Mouse (Mus musculus): ENCODE data around the gene Pcdh19. TPM values are rescaled to one million over a fixed set of nuclear protein-coding genes. Genes with fewer than 3 reads are reported as not detected.

Gene Pcdh19
- polyA plus RNA-seq, 1 experiment from 2014 or later: 14.6 TPM

DNA sequence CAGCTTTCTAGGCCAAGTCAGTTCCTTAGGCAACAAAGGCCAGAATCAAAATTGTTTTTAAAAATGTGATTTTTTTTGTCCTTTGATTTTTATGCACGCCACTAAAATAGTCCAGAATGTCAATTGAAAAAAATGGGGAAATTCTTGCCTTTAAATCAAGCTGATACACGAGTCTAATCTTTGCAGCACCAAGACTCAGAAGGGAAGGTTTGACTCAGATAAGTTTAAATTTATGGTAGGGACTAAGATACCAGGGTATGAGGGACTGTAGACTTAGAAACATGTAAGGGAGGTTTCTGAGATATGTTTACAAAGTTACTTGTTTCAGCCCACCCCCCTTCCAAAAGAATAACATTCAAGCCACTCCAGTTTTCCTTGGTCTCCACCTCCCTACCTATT, 3.6 kb upstream of the Pcdh19 start:
- H3K4me3 ChIP-seq (ENCODE audit: low read depth, low read length): no peak overlapping the region
- H3K9ac ChIP-seq (ENCODE audit: low read length): no peak overlapping the region
- H3K36me3 ChIP-seq (ENCODE audit: control insufficient read depth, insufficient read depth, low read length): no peaks in the 10 kb centered on the region
- no peaks in the 10 kb centered on the region for H3K4me1 ChIP-seq (ENCODE audit: control insufficient read depth, insufficient read depth, low read length)
- H3K4me2 ChIP-seq (ENCODE audit: low read length): no peak overlapping the region
- DNase-seq (ENCODE audit: low spot score) (no peak), ATAC-seq (no peak)
- H3K27me3 ChIP-seq (replicated peaks; ENCODE audit: control insufficient read depth, insufficient read depth, low read length): no peaks in the 10 kb centered on the region
- H3K27ac ChIP-seq (ENCODE audit: low read depth, low read length): no peak overlapping the region
- H3K9me3 ChIP-seq (replicated peaks; ENCODE audit: control insufficient read depth, low read length): no peaks in the 10 kb centered on the region
- 47% methylated on average over 2 of the region's 2 CpGs for WGBS

DNA sequence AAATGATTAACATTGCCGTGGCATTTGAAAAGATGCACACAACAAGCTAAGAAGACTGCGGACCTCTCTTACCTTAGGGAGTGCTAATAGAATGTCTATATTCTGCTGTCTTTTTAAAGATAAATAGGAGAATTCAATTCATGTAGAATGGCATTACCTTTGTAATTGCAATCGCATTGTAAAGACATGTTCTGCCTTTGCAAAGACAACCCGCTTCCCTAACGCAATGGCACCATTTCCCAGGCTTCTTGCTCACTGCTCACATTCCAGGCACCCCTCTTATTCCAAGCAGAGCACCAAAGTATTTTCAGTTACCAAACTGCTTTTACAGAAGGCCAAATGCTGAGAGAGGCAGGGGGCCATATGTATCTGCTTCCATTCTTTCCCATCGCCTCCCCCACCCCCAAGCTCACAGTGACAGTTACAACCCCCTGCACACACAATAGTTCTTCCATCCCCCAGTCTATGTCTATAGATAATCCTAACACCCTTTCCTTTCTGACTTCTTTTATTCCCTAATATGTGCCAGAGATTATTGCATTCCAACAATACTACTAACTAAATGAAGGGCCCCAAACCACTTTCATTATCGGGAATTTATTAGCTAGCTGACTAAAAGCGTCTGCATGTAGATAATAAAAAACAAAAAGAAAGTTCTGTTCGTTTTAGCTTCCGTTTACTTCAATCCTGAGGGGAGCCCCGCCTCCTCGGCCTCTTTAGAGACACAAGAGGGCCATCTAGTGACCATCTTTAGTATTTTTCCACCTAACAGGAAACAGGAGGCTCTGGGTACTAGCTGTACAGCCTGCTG, 3.0 kb upstream of the Pcdh19 start:
- Histone ChIP-seq H3K27ac (ENCODE audit: low read depth, low read length) (peak overlapping the region; percentile 45; the same call in 1 of the 2 replicates), H3K9ac (ENCODE audit: low read length) (peak overlapping the region; percentile 46; the same call in 1 of the 2 replicates), H3K4me2 (ENCODE audit: low read length) (peak overlapping the region; percentile 63), H3K4me1 (ENCODE audit: control insufficient read depth, insufficient read depth, low read length) (no peaks in the 10 kb centered on the region), H3K4me3 (ENCODE audit: low read depth, low read length) (peak overlapping the region; percentile 53), H3K27me3 (replicated peaks; ENCODE audit: control insufficient read depth, insufficient read depth, low read length) (no peaks in the 10 kb centered on the region), H3K36me3 (ENCODE audit: control insufficient read depth, insufficient read depth, low read length) (no peaks in the 10 kb centered on the region), H3K9me3 (replicated peaks; ENCODE audit: control insufficient read depth, low read length) (no peaks in the 10 kb centered on the region)
- DNase-seq (ENCODE audit: low spot score) (peak; percentile 90), ATAC-seq (no peak)
- 24% methylated on average over 12 of the region's 12 CpGs for WGBS

DNA sequence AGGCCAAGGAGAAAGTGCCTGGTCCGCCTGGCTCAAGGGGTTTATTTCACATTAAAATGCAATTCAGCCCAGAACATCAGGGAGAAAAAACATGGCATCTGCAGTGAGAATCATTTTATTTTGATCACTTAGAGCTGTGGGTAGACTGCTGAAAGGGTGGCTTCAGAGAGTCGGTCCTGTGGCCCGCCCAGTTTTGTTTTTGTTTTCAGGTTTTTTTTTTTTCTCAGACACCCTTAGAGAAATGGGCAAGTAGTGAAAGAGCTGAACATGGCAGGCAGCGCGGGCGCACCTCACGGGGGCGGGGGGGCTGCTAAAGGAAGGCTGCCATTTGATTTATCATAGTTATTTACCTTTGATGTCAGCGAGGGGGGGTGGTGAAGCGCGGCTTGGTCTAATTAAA, 2.0 kb upstream of the Pcdh19 start:
- Histone ChIP-seq H3K9ac (ENCODE audit: low read length) (peak overlapping the region; percentile 46; the same call in 1 of the 2 replicates), H3K36me3 (ENCODE audit: control insufficient read depth, insufficient read depth, low read length) (no peaks in the 10 kb centered on the region), H3K4me3 (ENCODE audit: low read depth, low read length) (peak overlapping the region; percentile 53), H3K4me1 (ENCODE audit: control insufficient read depth, insufficient read depth, low read length) (no peaks in the 10 kb centered on the region), H3K27ac (ENCODE audit: low read depth, low read length) (0 out of 2 replicates have a peak overlapping the region, but pooled peaks have one; percentile 45), H3K27me3 (replicated peaks; ENCODE audit: control insufficient read depth, insufficient read depth, low read length) (no peaks in the 10 kb centered on the region), H3K9me3 (replicated peaks; ENCODE audit: control insufficient read depth, low read length) (no peaks in the 10 kb centered on the region), H3K4me2 (ENCODE audit: low read length) (peak overlapping the region; percentile 63)
- WGBS: 28% methylated on average over 11 of the region's 11 CpGs
- no peak for DNase-seq (ENCODE audit: low spot score)
- no peak for ATAC-seq

DNA sequence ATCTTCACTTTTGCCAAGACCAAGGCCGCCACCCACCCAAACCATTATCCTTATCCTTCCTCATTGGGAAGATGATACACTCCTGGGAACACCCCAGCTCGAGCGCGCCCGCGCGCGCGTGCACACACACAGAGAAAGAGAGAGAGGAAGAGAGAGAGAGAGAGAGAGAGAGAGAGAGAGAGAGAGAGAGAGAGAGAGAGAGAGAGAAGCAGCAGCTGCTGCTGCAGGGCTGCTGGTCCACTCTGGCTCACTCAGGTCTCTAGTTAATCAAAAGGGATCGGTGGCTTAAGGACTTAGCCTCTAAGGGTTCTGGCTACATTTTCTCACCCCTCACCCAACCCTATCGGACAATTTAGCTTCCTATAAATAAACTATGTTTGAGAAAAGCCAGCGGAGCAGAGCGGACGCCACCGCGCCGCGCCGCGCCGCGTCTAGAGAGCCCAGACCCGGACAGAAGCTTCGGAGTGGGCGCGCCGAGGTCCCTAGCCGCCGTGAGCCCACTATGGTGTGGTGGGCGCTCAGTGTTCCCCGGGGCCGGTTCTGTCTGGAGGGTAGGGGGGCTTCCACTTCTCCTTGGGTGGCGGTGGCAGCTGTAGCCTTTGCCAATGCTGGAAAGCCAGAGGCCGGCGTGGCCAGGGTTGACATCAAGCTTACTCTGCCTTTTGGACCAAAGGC, 926 bp upstream of the Pcdh19 start:
- no peak for ATAC-seq
- 41% methylated on average over 35 of the region's 35 CpGs for WGBS
- H3K4me3 ChIP-seq (ENCODE audit: low read depth, low read length): peak overlapping the region; percentile 53

DNA sequence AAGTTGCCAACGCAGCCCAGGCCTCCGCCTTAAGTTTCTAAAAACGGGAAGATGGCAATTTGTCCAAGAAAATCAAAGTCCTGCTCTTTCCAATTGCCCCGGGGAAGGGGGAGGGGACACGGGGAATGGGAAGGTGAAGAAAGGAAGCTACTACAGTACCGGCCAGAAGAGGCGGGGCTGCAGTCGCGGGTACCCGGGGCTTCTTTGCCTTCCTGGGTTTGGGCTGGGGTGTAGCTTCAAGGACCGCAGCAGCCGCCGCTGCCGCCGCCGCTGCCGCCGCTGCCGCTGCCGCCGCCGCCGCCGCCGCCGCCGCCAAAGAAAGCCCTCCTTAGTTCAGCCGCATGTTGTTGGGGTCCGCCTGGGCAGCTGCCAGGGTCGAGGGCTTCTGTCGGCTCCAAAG, 631 bp downstream of the Pcdh19 start:
- 27% methylated on average over 17 of the region's 31 CpGs for WGBS
- ATAC-seq: 0 out of 2 replicates have a peak, but pooled peaks have one; percentile 6
- Histone ChIP-seq H3K27me3 (replicated peaks; ENCODE audit: control insufficient read depth, insufficient read depth, low read length) (no peaks in the 10 kb centered on the region), H3K4me1 (ENCODE audit: control insufficient read depth, insufficient read depth, low read length) (no peaks in the 10 kb centered on the region; the same call in 1 of the 2 replicates), H3K27ac (ENCODE audit: low read depth, low read length) (peak overlapping the region; percentile 81), H3K9me3 (replicated peaks; ENCODE audit: control insufficient read depth, low read length) (no peaks in the 10 kb centered on the region), H3K4me3 (ENCODE audit: low read depth, low read length) (peak overlapping the region; percentile 53), H3K36me3 (ENCODE audit: control insufficient read depth, insufficient read depth, low read length) (no peaks in the 10 kb centered on the region), H3K9ac (ENCODE audit: low read length) (peak overlapping the region; percentile 71), H3K4me2 (ENCODE audit: low read length) (peak overlapping the region; percentile 63)
- DNase-seq (ENCODE audit: low spot score): no peak

More for the DNA sequence above, 926 bp upstream of the Pcdh19 start:
- no peaks in the 10 kb centered on the region for H3K4me1 ChIP-seq (ENCODE audit: control insufficient read depth, insufficient read depth, low read length)
- H3K9me3 ChIP-seq (replicated peaks; ENCODE audit: control insufficient read depth, low read length): no peaks in the 10 kb centered on the region
- peak overlapping the region; percentile 63 for H3K4me2 ChIP-seq (ENCODE audit: low read length)
- peak overlapping the region; percentile 33; the same call in 1 of the 2 replicates for H3K27ac ChIP-seq (ENCODE audit: low read depth, low read length)
- H3K36me3 ChIP-seq (ENCODE audit: control insufficient read depth, insufficient read depth, low read length): no peaks in the 10 kb centered on the region
- H3K27me3 ChIP-seq (replicated peaks; ENCODE audit: control insufficient read depth, insufficient read depth, low read length): no peaks in the 10 kb centered on the region
- H3K9ac ChIP-seq (ENCODE audit: low read length): peak overlapping the region; percentile 61
- DNase-seq (ENCODE audit: low spot score): peak; percentile 44

DNA sequence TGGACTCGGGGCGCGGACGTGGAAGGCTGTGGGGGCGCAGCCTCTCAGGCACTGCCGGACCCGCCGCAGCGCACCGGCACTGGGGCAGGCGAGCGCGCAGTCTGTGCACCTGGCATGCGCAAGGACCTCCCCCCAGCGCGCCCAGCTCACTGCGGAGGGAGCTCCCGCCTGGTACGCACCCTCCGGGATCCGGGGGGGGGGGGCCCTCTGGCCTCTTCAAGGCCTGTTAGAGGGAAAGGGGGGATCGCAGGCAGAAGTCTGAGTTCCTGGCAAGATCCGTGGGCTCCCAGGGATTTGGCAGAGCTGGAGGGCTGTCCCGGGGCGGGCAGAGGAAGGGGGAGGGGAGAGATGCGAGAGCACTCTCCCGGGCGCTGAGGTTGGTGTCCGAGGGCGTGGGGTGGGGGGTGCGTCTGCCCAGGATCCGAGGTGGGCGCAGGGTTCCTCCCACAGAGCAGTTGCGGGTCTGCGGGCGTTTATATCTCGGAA, 1.1 kb downstream of the Pcdh19 start:
- DNase-seq (ENCODE audit: low spot score) (peak; percentile 47), ATAC-seq (peak; percentile 28)
- Histone ChIP-seq H3K27me3 (replicated peaks; ENCODE audit: control insufficient read depth, insufficient read depth, low read length) (no peaks in the 10 kb centered on the region), H3K9ac (ENCODE audit: low read length) (peak overlapping the region; percentile 71), H3K4me3 (ENCODE audit: low read depth, low read length) (peak overlapping the region; percentile 53), H3K27ac (ENCODE audit: low read depth, low read length) (peak overlapping the region; percentile 81; the same call in 1 of the 2 replicates), H3K4me2 (ENCODE audit: low read length) (peak overlapping the region; percentile 63), H3K36me3 (ENCODE audit: control insufficient read depth, insufficient read depth, low read length) (no peaks in the 10 kb centered on the region), H3K4me1 (ENCODE audit: control insufficient read depth, insufficient read depth, low read length) (no peaks in the 10 kb centered on the region; the same call in 1 of the 2 replicates), H3K9me3 (replicated peaks; ENCODE audit: control insufficient read depth, low read length) (no peaks in the 10 kb centered on the region)
- 39% methylated on average over 29 of the region's 37 CpGs for WGBS

DNA sequence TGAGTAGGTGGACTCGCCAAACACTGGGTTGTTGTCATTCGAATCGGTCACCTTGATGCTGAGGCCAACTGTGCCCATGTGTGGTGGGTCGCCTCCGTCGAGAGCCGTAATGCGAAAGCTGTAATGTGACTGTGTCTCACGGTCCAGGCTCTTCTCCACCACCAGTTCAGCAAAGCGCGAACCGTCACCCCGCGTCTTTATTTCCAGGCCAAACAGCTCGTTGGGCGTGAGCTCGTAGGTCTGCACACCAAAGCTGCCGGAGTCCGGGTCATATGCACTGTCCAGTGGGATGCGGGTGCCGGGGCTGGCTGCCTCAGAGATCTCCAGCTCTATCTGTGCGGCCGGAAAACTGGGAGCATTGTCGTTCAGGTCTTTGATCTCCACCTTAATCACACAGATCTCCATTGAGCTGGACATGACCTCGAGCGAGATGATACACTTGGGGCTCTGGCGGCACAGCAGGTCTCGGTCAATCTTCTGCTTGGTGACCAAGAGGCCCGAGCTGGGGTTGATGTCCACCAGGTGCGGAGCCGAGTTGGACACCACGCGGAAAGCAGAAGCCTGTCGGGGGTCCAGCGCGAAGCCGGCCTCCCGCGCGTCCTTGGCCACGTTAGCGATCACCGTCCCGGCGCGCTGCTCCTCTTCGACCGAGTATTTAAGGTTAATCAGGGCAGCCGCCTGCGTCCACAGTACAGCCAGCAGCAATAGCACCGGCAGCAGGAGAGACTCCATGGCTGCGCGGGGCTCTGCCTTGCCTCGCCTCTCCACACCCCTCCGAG, 2.1 kb downstream of the Pcdh19 start:
- Histone ChIP-seq H3K4me3 (ENCODE audit: low read depth, low read length) (peak overlapping the region; percentile 53), H3K27ac (ENCODE audit: low read depth, low read length) (no peak overlapping the region), H3K9me3 (replicated peaks; ENCODE audit: control insufficient read depth, low read length) (no peaks in the 10 kb centered on the region), H3K4me2 (ENCODE audit: low read length) (peak overlapping the region; percentile 63), H3K4me1 (ENCODE audit: control insufficient read depth, insufficient read depth, low read length) (no peaks in the 10 kb centered on the region; the same call in 1 of the 2 replicates), H3K9ac (ENCODE audit: low read length) (peak overlapping the region; percentile 71), H3K36me3 (ENCODE audit: control insufficient read depth, insufficient read depth, low read length) (no peaks in the 10 kb centered on the region), H3K27me3 (replicated peaks; ENCODE audit: control insufficient read depth, insufficient read depth, low read length) (no peaks in the 10 kb centered on the region)
- DNase-seq (ENCODE audit: low spot score) (no peak), ATAC-seq (no peak)
- 39% methylated on average over 47 of the region's 55 CpGs for WGBS

DNA sequence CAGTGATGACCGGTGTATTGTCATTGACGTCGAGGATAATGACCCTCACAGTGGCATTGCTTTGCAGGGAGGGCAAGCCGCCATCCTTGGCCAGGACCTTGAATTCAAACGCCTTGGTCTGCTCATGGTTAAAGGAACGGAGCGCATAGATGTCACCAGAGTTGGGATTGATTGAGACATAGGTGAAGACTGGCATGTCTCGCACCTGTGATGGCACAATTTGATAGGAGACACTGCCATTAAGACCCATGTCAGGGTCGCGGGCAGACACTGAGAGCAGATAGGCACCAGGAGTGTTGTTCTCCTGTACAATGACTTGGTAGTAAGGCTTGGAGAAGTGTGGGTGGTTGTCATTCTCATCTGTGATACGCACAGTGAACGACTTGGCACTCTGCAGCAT, 3.2 kb downstream of the Pcdh19 start:
- no peak for DNase-seq (ENCODE audit: low spot score)

More for the DNA sequence above, 3.2 kb downstream of the Pcdh19 start:
- H3K27ac ChIP-seq (ENCODE audit: low read depth, low read length): no peak overlapping the region
- H3K4me2 ChIP-seq (ENCODE audit: low read length): peak overlapping the region; percentile 63
- no peaks in the 10 kb centered on the region for H3K27me3 ChIP-seq (replicated peaks; ENCODE audit: control insufficient read depth, insufficient read depth, low read length)
- H3K36me3 ChIP-seq (ENCODE audit: control insufficient read depth, insufficient read depth, low read length): no peaks in the 10 kb centered on the region
- H3K4me1 ChIP-seq (ENCODE audit: control insufficient read depth, insufficient read depth, low read length): no peaks in the 10 kb centered on the region; the same call in 1 of the 2 replicates
- H3K9ac ChIP-seq (ENCODE audit: low read length): peak overlapping the region; percentile 71
- no peaks in the 10 kb centered on the region for H3K9me3 ChIP-seq (replicated peaks; ENCODE audit: control insufficient read depth, low read length)
- ATAC-seq: no peak
- WGBS: 37% methylated on average over 12 of the region's 12 CpGs
- peak overlapping the region; percentile 53 for H3K4me3 ChIP-seq (ENCODE audit: low read depth, low read length)

Measured in forebrain, embryonic 14.5 days (tissue).